Mouse (Mus musculus) cerebellum, adult 2 months (tissue): ENCODE measurements around the gene Dlg4.

Source experiments
- CTCF ChIP-seq: fragments of 200-500 bp; IDR thresholded peaks from 2 replicates; pipeline ENCODE4 v1.5.1; 2011; ENCODE audit warnings: low read depth, mild to moderate bottlenecking, control low read depth, low read length, moderate library complexity, borderline replicate concordance; ENCODE audit not compliant: insufficient read depth
- POLR2A ChIP-seq: fragments of 200-500 bp; IDR thresholded peaks from 2 replicates; pipeline ENCODE4 v1.6.1; 2011; ENCODE audit warnings: low read length, control low read depth, borderline replicate concordance; ENCODE audit not compliant: insufficient read depth

DNA sequence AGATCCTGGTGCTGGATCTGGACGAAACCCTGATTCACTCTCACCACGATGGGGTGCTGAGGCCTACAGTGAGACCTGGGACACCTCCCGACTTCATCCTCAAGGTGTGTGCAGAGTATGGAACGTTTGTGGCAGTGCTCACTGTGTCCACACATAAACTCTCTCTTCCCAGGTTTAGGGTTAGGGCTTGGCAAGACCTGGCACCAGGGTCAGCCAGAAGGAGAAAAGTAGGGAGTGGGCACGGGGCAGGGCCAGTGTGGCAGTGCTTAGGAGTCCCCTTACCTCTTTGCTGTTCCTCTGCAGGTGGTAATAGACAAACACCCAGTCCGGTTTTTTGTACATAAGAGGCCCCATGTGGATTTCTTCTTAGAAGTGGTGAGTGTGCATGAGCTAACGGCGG lies 32.3 kb upstream of the Dlg4 start:
- no peak for TF ChIP-seq CTCF
- no peak for TF ChIP-seq POLR2A
